Mouse (Mus musculus): Measurements from ENCODE around the gene H2afx.
"Not testable (repeated sequence)": the region's sequence is repeated elsewhere in the genome, so short reads cannot be mapped to it uniquely, and the experiment has no call there.

The H2afx gene

DNA sequence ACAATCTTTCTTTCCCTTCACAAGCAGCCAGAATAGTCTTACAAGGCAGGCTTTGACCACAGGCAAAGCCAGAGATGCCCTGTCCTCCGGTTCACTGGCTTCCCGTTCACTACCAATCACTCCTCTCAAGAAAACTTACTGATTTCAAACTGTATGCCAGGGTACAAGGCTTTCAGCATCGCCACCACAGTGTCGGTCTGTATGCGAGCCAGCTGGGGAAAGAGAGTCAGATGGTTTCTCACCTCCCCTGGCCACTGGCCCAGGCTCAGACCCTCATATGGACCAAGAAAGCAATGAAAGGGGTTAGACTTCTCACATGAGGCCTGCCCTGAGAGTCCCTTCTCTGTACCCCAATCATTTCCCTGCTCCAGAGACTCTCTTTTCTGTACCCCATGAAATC, 7.0 kb downstream of the H2afx start:
- DNase-seq (ENCODE audit: low read depth) = no peak

DNA sequence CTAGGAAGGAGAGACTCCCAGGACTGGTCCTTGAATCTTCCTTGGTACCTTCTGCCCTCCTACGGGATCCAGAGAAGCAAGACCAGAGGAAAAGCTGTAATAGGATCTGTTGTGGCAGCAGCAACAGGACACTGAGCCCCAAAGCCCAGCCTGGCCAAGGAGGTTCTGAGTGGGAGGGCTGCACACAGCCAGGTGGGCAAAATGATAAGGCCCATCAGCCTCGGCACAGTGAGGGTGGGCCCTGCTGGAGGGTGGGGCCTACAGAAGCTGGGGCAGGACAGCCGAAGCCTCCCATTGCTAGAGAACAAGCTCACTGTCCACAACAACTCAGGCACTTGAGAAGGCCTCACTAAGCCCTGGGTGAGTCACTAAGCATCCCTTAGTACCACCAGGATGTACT, 7.7 kb downstream of the H2afx start:
- no peak for DNase-seq (ENCODE audit: low read depth)

DNA sequence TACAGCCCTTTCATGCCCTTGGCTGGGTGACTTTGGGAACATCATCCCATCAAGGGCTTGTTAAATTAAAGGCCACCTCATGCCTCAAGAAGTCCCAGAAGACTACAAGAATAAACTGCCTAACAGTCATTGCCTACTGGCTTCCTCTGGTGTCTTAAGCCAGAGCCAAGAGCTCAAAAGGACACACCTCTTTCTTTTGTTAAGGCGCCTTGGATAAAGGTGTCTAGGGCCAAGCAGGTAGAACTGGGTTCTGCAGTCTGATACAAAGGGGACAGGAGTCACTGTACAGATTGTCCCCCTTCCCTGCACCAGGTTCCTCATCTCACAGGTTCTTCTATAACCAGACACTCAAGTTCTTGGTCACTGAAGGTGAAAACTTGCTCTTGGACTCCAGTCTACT, 8.1 kb downstream of the H2afx start:
- DNase-seq (ENCODE audit: low read depth) = no peak

DNA sequence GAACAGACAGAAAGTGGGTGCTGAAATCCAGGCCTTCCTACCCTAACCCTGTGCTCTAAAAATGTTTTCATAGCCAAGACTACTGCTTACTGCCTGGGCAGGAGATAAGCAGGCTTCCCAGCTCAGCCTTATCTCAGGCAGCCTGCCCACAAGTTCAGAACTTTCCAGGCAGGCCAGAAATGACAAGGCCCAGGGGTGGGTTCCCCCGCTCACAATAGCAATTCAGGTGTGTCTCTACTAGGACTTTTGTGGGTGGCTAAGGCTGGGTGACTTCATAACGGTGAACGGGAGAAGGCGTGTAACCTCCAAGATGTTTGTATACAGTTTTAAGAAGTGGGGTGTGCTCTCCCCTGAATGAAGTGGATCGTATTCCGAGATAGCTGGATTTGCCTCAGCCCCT, 8.8 kb downstream of the H2afx start:
- DNase-seq (ENCODE audit: low read depth) = no peak

DNA sequence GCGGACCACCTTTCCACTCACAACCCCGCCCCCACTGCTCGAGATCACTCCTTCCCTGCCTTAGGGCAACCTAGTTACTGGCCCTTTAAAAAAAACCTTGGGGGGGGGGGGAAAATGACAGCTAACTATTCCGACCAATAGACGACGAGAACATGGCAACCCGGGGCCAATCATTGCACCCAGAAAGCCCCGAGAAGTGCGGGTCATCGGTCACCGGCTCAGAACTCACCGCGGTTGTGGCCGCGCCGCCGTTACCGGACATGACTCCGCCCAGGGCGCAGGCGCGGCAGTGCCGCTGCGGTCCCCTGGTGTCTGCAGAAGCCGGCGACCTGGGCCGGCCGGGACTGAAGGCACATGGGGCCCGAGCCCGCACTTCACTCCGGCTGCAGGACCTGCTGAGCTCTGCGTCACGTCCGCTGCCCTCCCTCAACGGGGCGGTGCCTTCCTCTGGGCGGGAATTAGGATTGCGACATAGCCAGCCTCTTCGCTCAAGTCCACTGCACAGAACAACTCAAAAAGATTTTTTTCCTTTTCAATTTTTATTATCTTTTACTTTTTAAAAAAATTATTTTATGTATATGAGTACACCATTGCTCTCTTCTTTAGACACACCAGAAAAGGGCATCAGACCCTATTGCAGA, 9.4 kb downstream of the H2afx start, which contains the start of gene Hmbs:
Hmbs (minus strand) TSS at position 448 of the 641 bp plus-strand sequence.
- DNase-seq (ENCODE audit: low read depth) = peak; percentile 91

DNA sequence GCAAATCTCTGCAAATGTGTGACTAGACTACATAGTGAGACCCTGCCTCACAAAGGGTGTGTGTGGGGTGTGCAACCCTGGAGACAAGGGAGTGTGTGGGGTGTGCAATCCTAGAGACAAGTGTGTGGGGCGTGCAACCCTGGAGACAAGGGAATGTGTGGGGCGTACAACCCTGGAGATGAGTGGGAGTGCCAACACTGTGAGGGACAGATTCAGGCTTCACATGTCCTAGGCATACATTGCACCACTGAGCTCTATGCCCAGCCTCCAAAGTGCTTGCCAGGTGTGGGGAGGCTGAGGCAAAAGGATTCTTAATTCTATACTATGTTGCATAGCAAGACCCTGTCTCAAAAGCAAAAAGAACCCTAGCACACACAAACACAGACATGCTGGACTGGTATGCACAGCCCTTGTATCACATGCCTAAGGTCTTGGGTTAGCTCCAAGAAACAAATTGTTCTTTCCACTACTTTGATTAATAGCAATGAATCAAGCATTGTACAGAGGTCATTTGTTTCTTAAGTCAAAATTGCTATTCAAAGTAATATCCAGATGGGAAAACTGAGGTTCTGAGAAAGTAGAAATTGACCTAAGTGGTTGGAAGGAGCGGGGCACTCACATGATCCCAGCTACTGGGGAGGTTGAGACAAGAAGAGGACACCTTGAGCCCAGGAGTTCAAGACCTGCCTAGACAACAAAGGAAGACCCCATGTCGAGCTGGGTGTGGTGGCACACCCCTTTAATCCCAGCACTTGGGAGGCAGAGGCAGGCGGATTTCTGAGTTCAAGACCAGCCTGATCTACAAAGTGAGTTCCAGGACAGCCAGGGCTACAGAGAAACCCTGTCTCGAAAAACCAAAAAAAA, 11.3 kb downstream of the H2afx start:
- DNase-seq (ENCODE audit: low read depth) = no peak

DNA sequence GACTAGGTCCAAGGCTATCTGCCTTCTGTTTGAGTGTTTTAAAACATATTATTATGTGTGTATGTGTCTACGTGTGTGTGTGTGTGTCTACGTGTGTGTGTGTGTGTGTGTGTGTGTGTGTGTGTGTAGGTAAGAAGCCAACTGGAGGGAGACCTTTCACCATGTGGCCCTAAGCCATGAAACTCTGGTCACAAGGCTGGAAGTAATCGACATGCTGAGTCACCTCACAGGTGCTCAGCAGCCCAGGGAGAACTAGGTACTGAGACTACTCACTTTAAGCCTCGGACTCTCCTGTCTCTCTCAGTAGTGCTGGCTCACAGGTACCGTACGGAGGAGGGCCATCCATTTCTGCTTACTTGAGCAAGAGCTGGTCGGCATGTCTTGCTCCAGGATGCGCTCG, 12.7 kb downstream of the H2afx start:
- no peak for DNase-seq (ENCODE audit: low read depth)

DNA sequence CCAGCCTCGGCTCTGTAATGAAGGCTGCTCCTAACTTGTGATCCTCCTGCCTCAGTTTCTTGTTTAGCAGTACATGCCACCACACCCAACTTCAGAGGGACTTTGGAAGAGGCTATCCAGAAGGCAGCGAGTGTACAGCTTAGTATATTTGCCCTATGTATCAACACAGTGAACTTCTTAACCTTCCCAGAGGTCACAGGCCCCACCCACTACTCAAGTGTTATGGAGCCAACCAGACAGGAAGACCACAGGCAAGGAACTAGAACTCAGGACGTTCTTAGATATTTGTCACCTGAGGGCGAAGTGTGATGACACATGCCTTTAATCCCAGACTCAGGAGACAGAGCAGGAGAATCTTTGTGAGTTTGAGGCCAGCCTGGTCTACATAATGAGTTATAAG, 13.1 kb downstream of the H2afx start:
- no peak for DNase-seq (ENCODE audit: low read depth)

DNA sequence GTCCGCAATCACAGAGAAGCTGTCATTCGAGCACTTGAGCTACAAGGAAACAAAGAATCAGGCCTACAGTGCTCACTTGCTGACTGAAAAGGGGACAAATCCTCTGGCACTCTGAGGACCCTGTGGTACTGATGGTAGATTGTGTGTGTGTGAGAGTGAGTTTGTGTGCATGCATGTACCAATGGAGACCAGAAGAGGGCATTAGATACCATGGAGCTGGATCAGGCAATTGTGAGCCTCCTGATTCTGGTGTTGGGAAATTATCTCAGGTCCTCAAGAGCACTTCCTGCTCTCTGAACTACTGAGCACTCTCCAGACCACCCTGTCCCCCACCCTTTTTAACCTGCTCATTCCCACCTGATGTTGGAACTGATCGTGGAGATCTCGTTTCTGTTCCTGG, 14.1 kb downstream of the H2afx start:
- no peak for DNase-seq (ENCODE audit: low read depth)

DNA sequence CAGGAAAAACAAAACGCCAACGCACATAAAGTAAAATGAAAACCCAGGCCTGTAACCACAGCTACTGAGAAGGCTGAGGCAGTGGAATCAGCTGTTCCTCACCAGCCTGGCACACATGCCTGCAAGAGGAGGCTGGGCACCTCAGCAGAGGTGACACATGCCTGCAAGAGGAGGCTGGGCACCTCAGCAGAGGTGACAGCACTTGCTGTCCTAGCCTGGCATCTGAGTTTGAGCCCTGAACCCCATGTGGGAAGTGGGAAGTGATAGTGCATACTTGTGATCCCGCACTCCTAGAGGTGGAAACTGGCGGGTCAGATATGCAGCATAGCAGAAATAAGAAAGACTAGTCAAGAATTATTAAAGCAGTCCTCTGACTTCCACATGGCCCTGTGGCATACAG, 16.9 kb downstream of the H2afx start:
- DNase-seq (ENCODE audit: low read depth) = no peak

DNA sequence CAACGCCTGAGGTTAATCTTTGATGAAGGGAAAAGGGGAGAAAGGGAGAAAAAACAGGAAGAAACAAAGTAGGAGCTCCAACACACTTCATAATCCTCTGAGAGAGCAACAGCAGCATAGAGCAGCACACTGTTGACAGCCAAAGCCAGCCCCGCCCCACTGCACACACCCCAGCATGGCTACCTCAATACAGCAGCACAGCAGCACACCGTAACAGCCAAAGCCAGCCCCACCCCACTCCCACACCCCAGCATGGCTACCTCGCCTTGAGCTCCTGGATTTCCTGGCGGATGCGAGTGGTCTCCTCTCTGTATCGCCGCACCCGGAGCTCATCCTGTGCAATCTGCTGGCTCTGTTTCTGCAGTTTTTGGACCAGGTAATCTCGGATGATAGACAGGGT, 17.8 kb downstream of the H2afx start:
- DNase-seq (ENCODE audit: low read depth) = no peak

DNA sequence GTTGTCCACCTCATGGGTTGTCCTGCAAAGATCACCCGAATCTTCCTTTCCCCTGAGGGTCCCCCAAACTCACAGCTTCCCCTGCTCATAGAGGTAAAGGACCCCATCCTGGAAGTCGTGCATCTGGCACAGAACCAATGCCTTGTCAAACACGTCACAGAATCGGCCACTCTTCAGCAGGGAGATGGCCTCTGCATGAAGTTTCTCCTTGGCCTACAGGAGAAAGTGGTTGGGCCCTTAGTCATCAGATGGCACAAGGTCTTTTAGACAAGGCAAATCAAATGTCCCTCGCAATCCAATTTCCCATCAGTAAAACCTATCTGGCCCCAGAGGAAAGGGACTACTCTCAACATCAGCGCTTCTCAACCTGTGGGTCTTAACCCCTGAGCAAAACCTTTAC, 18.6 kb downstream of the H2afx start:
- DNase-seq (ENCODE audit: low read depth) = no peak

DNA sequence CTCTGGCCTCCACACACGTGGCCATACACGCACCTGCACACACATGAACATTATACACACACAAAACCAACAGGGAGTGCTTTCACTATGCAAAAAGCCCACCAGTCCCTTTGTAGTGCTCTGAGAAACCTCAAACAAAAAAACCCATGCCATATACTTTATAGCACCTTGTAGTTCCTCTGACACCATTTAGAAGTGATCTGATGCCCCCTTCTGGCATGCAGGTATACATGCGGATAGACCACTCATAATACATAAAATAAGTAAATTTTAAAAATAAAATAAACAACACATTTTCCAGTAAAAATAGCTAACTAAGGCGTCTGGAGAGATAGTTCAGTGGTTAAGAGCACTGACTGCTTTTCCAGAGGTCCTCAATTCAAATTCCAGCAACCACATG, 22.7 kb downstream of the H2afx start:
- DNase-seq (ENCODE audit: low read depth) = peak; percentile 70

DNA sequence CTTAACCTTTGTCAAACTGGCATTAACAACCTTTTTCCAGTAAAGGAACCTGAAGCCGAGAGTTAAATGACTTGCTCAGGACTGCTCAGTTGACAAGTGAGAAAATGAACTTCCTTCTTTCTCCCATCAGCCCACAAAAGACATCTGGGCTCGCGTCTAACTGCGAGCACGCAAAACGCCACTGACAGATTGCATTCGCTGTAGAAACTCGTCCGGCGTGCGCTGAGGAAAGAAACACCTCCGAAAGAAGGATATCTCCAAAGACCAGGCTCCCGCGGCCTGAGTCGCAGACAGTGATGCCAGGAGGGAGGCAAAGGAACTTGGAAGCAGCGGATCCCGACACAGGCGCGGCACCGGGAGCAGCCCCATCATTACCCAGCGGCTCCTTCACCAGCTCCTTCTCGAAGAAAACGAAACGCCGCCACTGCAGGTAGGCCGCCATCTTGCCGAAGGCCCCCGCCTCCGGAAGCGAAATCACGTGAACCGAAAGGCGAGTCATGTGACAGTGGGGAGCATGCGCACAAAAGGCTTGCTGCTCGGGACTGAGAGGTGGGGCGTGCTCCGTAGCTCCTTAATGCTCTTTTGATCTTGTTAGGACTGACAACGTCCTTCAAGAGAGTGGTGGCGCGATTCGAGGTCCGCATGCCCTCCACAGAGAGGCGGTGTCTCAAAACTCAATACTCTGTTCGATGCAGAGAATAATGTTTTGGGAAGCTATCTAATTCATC, 26.9 kb downstream of the H2afx start, which contains the start of gene Vps11:
Vps11 (minus strand) TSS at position 481 of the 728 bp plus-strand sequence.
- DNase-seq (ENCODE audit: low read depth) = peak; percentile 98

DNA sequence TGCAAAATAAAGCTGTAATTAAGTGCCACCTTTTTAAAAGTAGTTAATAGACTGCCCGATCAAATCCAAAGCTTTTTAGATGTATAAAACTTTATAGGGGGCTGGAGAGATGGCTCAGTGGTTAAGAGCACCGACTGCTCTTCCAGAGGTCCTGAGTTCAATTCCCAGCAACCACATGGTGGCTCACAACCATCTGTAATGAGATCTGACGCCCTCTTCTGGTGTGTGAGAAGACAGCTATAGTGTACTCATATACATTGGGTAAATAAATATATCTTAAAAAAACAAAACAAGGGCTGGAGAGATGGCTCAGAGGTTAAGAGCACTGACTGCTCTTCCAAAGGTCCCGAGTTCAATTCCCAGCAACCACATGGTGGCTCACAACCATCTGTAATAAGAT, 27.4 kb downstream of the H2afx start:
- DNase-seq (ENCODE audit: low read depth) = not testable (repeated sequence)

DNA sequence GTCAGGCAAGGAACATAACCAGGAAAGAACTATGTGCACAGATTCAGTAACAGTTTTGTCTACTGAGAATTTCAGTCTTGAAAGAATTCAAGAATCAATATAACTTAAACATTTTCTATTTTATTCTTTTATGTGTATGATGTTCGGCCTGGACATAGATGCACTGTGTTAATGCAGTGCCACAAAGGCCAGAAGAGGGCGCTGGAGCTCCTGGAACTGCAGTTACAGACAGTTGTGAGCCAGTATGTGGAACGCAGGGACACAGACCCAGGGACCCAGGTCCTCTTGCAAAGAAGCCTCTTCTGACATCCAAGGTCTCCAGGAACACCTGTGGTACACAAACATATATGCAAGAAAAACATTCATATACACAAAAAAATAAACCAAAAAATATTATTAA, 30.0 kb downstream of the H2afx start:
- peak; percentile 65 for DNase-seq (ENCODE audit: low read depth)

DNA sequence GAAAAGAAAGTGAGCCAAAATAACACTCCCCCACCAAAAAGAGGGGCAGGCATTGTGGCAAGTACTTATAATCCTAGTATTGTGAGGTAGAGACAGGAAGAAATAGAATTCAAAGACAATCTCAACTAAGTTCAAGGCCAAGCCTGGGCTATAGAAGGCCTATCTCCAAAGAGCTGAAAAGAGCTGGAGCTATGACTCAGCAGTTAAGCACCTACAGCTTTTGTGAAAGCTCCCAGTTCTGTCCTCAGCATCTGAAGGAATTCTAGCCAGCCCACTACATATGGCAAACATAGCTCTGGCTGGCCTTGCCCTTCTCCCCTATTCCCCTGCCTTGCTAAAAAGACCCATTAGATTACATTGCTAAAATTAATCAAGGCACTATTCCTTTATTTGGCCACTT, 38.9 kb downstream of the H2afx start:
- DNase-seq (ENCODE audit: low read depth) = no peak

DNA sequence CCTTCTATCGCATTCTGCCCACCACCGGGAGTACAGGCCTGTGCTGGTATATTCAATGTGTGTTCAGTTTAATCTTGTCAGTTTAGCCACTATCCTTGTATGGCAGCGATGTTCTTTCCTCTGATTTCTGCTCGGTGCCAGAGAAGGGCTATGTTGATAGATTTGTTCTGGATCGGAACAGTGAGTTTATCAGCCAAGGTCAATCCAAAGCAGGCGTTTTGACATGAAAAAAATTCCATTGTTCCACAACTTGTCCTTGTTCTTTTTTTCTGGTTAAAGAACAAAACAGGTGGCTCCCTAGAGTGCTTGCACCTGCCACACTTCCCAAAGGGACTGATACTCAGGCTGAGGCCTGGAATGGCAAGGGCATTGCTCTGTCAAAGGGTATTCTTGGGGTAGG, 41.6 kb downstream of the H2afx start:
- no peak for DNase-seq (ENCODE audit: low read depth)

DNA sequence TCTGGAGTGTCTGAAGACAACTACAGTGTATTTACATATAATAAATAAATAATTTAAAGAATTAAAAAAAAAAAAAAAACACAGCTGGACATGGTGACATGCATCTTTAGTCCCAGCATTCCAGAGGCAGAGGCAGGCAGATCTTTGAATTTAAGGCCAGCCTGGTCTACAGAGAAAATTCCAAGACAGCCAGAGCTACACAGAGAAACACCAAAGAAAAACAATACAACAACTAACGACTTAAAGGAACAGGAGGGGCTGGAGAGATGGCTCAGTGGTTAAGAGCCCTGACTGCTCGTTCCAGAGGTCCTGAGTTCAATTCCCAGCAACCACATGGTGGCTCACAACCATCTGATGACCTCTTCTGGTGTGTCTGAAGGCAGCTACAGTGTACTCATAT, 42.8 kb downstream of the H2afx start:
- DNase-seq (ENCODE audit: low read depth) = not testable (repeated sequence)

DNA sequence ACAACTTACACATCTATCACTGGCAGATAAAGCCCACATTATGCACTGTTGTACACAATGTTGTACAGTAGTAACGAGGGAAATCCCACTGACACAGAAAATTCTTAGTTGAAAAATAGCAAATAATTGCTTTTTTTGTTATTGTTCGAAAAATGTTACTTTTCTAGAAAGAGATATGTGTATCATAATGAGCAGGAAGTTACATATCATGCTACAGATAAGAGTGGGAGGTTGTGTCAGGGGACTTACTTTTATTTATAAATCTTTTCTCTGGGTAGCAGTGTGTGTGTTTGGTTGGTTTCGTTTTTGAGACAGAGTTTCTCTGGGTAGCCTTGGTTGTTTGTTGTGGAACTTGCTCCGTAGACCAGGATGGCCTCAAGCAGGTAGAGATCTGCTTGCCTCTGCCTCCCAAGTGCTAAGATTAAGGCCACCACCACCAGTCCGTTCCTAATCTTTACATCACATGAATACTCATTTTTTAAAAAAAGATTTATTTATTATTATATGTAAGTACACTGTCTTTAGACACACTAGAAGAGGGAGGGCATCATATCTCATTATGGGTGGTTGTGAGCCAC, 43.7 kb downstream of the H2afx start:
- peak; percentile 55 for DNase-seq (ENCODE audit: low read depth)

DNA sequence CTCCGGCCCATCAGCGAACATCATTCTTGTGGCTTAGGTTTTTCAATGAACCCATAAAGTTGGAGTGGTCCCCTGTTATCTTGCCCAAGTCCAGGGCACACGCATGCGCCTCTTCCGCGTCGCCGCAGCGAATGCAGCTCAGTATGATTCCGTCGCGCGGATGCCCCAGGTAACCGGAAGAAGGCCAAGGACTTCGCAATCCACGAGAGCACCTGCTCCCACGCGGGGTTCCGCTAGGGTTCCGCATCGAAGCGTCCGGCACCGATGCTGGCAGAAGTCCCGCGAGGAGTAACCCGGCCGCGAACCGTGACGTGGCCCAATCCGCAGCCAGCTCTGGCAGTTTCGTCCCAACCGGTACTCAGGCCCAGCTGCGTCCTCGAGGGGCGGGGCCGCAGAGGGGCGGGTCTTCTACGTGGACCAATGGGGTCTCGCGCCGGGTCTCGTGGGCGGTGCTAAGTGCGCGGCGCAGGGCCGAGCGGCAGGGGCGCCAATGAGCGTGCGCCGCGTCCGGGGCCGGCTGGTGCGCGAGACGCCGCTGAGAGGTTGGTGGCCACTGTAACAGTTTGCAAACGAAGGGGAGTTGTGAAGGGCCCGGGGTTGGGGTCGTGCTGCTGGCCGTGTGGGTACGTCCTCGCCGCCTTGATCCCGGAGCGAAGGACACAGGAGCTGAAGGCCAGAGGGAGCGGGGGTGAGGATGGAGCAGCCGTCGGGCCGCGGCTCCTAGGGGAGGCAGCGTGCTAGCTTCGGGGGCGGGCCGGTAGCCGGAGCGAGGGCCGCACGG, 44.8 kb downstream of the H2afx start, which contains the start of gene Hyou1:
Hyou1 (plus strand) TSS at position 437 of the 781 bp plus-strand sequence.
- DNase-seq (ENCODE audit: low read depth) = peak; percentile 99

DNA sequence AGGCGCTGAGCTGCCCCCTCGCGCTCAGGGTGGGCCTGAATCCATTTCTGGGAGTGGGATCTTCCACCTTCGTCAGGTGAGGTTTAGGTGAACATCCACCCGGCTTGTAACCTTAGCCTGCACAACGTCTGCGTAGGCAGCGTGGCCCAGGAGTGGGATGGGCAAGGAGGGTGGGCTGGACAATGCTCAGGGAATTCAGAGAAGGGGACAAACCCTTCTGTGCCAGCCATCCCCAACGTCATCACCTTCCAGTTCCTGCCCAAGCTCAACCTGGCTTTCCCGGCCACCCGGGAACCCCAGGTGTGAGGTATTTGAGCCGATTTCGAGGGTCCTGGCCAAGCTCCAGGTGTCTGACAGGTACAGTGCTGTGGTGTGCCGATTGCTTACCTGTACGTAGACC, 45.4 kb downstream of the H2afx start:
- no peak for DNase-seq (ENCODE audit: low read depth)

All from naive thymus-derived CD4-positive, alpha-beta T cell, adult 2 months (primary cell).